In genomic region chr4:45822781-45823575, GRCm38 (mm10) we compare ENCODE assay signal across 11 mouse cellular contexts. TPM values are rescaled to one million over a fixed set of nuclear protein-coding genes. Genes with fewer than 3 reads are reported as not detected.
A peak's percentile ranks its signal among the peaks of the same experiment; 100 is the strongest.
DNase-seq lines count a peak whose midpoint lies in the region; ATAC-seq and TF ChIP-seq lines count a peak whose summit lies in the region.
"Had no signal": no experiment of that assay in that cellular context is flagged by ENCODE, and none has a peak within 500 bp of the region (broad histone marks: within the 10 kb centered on the region; RNA-seq: fewer than 3 reads in every experiment).

No protein-coding gene starts in this region.

- no peaks in the 10 kb centered on the region for H3K9me3 ChIP-seq in hindbrain, embryonic 10.5 days
- H3K9me3 ChIP-seq in midbrain, embryonic 13.5 days, result no peaks in the 10 kb centered on the region
- H3K9me3 ChIP-seq: limb, embryonic 15.5 days had no signal

- TF ChIP-seq CTCF in brain, embryonic 14.5 days (IDR thresholded peaks at IDR 0.05; ENCODE audit: borderline replicate concordance, extremely low read depth, insufficient read depth, insufficient read length), result no peak

- no peak for TF ChIP-seq POLR2A in brain, embryonic 14.5 days (IDR thresholded peaks at IDR 0.05; ENCODE audit: borderline replicate concordance, extremely low read depth, insufficient read depth, insufficient read length, poor library complexity, severe bottlenecking)

- peaks cover 64% of the 10 kb centered on the region for H3K27me3 ChIP-seq in hindbrain, embryonic 10.5 days (ENCODE audit: insufficient read depth, poor library complexity, severe bottlenecking)
- peaks cover 32% of the 10 kb centered on the region for H3K27me3 ChIP-seq in midbrain, embryonic 13.5 days

- peaks cover 89% of the 10 kb centered on the region for H3K4me1 ChIP-seq in hindbrain, embryonic 10.5 days (replicated peaks)
- H3K4me1 ChIP-seq in midbrain, embryonic 13.5 days (replicated peaks), result peaks cover 98% of the 10 kb centered on the region

- ATAC-seq in midbrain, embryonic 13.5 days, result peak; percentile 47

- H3K27ac ChIP-seq in hindbrain, embryonic 10.5 days, result peak overlapping the region; percentile 86
- H3K27ac ChIP-seq in midbrain, embryonic 13.5 days, result peak overlapping the region; percentile 98
- H3K27ac ChIP-seq: limb, embryonic 15.5 days had no signal

- H3K4me3 ChIP-seq in hindbrain, embryonic 10.5 days, result peak overlapping the region; percentile 60
- peak overlapping the region; percentile 68 for H3K4me3 ChIP-seq in midbrain, embryonic 13.5 days (replicated peaks)
- H3K4me3 ChIP-seq: limb, embryonic 15.5 days had no signal

- H3K9ac ChIP-seq in midbrain, embryonic 13.5 days (replicated peaks), result peak overlapping the region; percentile 93
- H3K9ac ChIP-seq: limb, embryonic 15.5 days had no signal

- peak overlapping the region; percentile 81 for H3K4me2 ChIP-seq in midbrain, embryonic 13.5 days (replicated peaks)
- H3K4me2 ChIP-seq: limb, embryonic 15.5 days had no signal

- peaks cover 8% of the 10 kb centered on the region for H3K36me3 ChIP-seq in hindbrain, embryonic 10.5 days
- H3K36me3 ChIP-seq in midbrain, embryonic 13.5 days, result peaks cover 13% of the 10 kb centered on the region
- H3K36me3 ChIP-seq: limb, embryonic 15.5 days had no signal

- WGBS in hindbrain, embryonic 10.5 days, result 19% methylated on average over 11 of the region's 11 CpGs
- WGBS in midbrain, embryonic 13.5 days, result 5% methylated on average over 11 of the region's 11 CpGs

- DNase-seq in brain, embryonic 14.5 days (ENCODE audit: low read depth), result peak; percentile 97
- DNase-seq in embryo, embryonic 9.5 days (ENCODE audit: extremely low spot score), result peak; percentile 38
- DNase-seq in hindbrain, embryonic 10.5 days (ENCODE audit: low spot score), result peak; percentile 53
- DNase-seq in urinary bladder, postnatal 36 days (ENCODE audit: low spot score in 2 of 2), result no peak
- no peak for DNase-seq in cerebellum, adult 18-20 months
- no peak for DNase-seq in spleen, postnatal 4 days (ENCODE audit: low spot score in 2 of 2)
- DNase-seq: heart, postnatal 14 days; kidney, adult 2 months had no signal

RNA-seq across cellular contexts. Expression of gene Igfbpl1, which starts 3.7 kb away (rescaled TPM):
- polyA plus RNA-seq in brain, embryonic 14.5 days (2012; rRNA removed), result 266 and 421 TPM in 2 replicates
- 13.7 and 56.4 TPM in 2 replicates for polyA plus RNA-seq in hindbrain, embryonic 10.5 days (2016; fragmentation: Nextera tagmentation; extraction: Ambion mirVana)
- polyA plus RNA-seq in midbrain, embryonic 13.5 days (2015; fragmentation: Nextera tagmentation; extraction: Ambion mirVana), result 69.9 and 83.3 TPM in 2 replicates
- polyA plus RNA-seq: kidney, adult 2 months; lung, embryonic 16.5 days had no signal

RNA-seq across cellular contexts. Expression of gene Aldh1b1, which starts 24.2 kb away (rescaled TPM):
- polyA plus RNA-seq in brain, embryonic 14.5 days (2012; rRNA removed), result 9.8 and 11.4 TPM in 2 replicates
- polyA plus RNA-seq in hindbrain, embryonic 10.5 days (2016; fragmentation: Nextera tagmentation; extraction: Ambion mirVana), result 7.3 and 7.4 TPM in 2 replicates
- 15.8 and 17.6 TPM in 2 replicates for polyA plus RNA-seq in midbrain, embryonic 13.5 days (2015; fragmentation: Nextera tagmentation; extraction: Ambion mirVana)

RNA-seq across cellular contexts. Expression of gene Stra6l, which starts 25.5 kb away (rescaled TPM):
- polyA plus RNA-seq in brain, embryonic 14.5 days (2012; rRNA removed), result 2.6 and 4.1 TPM in 2 replicates
- polyA plus RNA-seq in hindbrain, embryonic 10.5 days (2016; fragmentation: Nextera tagmentation; extraction: Ambion mirVana), result 0.29 and 0.54 TPM in 2 replicates
- polyA plus RNA-seq in midbrain, embryonic 13.5 days (2015; fragmentation: Nextera tagmentation; extraction: Ambion mirVana), result 1.1 and 1.2 TPM in 2 replicates

Comparison
In these comparisons a context has a peak if more than half of its experiments do, and no peak if none do; other contexts are left out.
1. DNase-seq: peak in brain, embryonic 14.5 days (single experiment), embryo, embryonic 9.5 days (single experiment) and hindbrain, embryonic 10.5 days (single experiment); none in urinary bladder, postnatal 36 days (0 of 2), cerebellum, adult 18-20 months (0 of 2) and spleen, postnatal 4 days (0 of 2).